Mouse (Mus musculus): ENCODE data around the gene Atat1.

DNA sequence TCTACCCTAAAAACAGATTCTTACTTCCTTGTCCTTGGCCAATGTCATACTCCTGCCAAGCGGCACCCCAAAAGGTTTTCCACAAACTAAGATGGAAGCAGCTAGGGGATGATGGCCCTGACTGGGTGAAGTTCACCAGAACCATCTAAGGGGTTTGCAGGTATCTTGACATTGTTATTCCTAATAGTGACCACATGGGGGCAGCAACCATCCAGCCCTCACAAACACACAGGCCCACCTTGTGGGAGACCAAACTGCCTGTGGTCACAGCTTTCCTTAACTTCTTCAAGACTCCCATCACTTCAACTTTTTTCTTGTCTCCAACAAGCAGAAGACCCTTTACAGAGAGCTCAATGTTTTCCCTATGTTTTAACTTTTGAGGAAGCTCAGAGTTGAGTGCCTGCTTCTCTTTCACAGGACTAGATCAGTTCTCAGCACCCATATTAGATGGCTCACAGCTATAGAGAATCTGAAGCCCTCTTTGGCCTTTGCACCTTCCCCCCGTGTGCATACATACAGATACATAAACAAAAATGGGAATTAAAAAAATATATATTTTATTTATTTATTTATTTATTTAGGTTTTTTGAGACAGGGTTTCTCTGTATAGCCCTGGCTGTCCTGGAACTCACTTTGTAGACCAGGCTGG is 27.9 kb upstream of the Atat1 start:
- TF ChIP-seq CTCF (IDR thresholded peaks at IDR 0.05; ENCODE audit: extremely low read depth, insufficient read depth, insufficient read length, insufficient replicate concordance) (peak; percentile 81; the same call in 1 of the 2 replicates), POLR2A (IDR thresholded peaks at IDR 0.05; ENCODE audit: low read depth, low read length) (no peak)

Measured in spleen, adult 2 months (tissue).